16 mouse cellular contexts compared by ENCODE assay signal in genomic region chr7:133679439-133679838, GRCm38 (mm10). TPM values are rescaled to one million over a fixed set of nuclear protein-coding genes. Genes with fewer than 3 reads are reported as not detected.
DNase-seq lines count a peak whose midpoint lies in the region; TF ChIP-seq lines count a peak whose summit lies in the region.
"Had no signal": no experiment of that assay in that cellular context is flagged by ENCODE, and none has a peak within 500 bp of the region (broad histone marks: within the 10 kb centered on the region; RNA-seq: fewer than 3 reads in every experiment).

No protein-coding gene starts in this region.

- peak; percentile 15 for DNase-seq in adrenal gland, adult 2 months
- DNase-seq in adrenal gland, adult 18-20 months (ENCODE audit: low spot score in 2 of 2) = no peak
- peak; percentile 35 for DNase-seq in heart, postnatal 4 days
- DNase-seq in heart, adult 9 months (ENCODE audit: low spot score in 2 of 2) = no peak
- peak; percentile 8 for DNase-seq in MN1 (ENCODE audit: low spot score)
- peak; percentile 54 for DNase-seq in cerebellum, adult 2 months
- no peak for DNase-seq in layer of hippocampus, adult 9-10 months (ENCODE audit: low spot score)
- no peak for DNase-seq in layer of hippocampus, adult 2 months (ENCODE audit: low spot score in 2 of 2)
- DNase-seq: gastrocnemius, postnatal 10 days had no signal

- H3K4me3 ChIP-seq in cerebellum, adult 2 months (replicated peaks; ENCODE audit: insufficient read depth, low read depth, low read length) = no peak overlapping the region
- no peak overlapping the region for H3K4me3 ChIP-seq in layer of hippocampus, adult 2 months
- H3K4me3 ChIP-seq: heart, embryonic 13.5 days; kidney, embryonic 15.5 days; midbrain, embryonic 12.5 days had no signal

- H3K4me1 ChIP-seq in cerebellum, adult 2 months (ENCODE audit: control insufficient read depth, insufficient read depth, low read length) = peaks cover 21% of the 10 kb centered on the region
- H3K4me1 ChIP-seq: kidney, embryonic 15.5 days; midbrain, embryonic 12.5 days had no signal

- H3K27ac ChIP-seq in cerebellum, adult 2 months (ENCODE audit: insufficient read depth, low read length) = no peak overlapping the region
- H3K27ac ChIP-seq in layer of hippocampus, adult 2 months = no peak overlapping the region
- H3K27ac ChIP-seq: heart, embryonic 13.5 days; kidney, embryonic 15.5 days; liver, embryonic 14.5 days; midbrain, embryonic 12.5 days had no signal

- TF ChIP-seq POLR2A in cerebellum, adult 2 months (IDR thresholded peaks at IDR 0.05; ENCODE audit: borderline replicate concordance, insufficient read depth, low read length) = no peak

- WGBS in cerebellum, adult 2 months = 17% methylated on average over 4 of the region's 4 CpGs

- no peak for TF ChIP-seq CTCF in cerebellum, adult 2 months (IDR thresholded peaks at IDR 0.05; ENCODE audit: borderline replicate concordance, insufficient read depth, low read depth, low read length)
- no peak for TF ChIP-seq CTCF in layer of hippocampus, adult 2 months (conservative IDR thresholded peaks at IDR 0.05)

- no peaks in the 10 kb centered on the region for H3K27me3 ChIP-seq in cerebellum, adult 2 months (ENCODE audit: control insufficient read depth, insufficient read depth, low read length)
- H3K27me3 ChIP-seq: heart, embryonic 13.5 days; kidney, embryonic 15.5 days; midbrain, embryonic 12.5 days had no signal

RNA-seq across cellular contexts. Expression of gene Mmp21, which starts 0.4 kb away (rescaled TPM):
- not detected for total RNA-seq in adrenal gland, adult 2 months (2021)
- polyA plus RNA-seq in adrenal gland, adult 2 months (2012; rRNA removed) = 0.10 TPM in 1 of 2 replicates, not detected in the other
- not detected for total RNA-seq in adrenal gland, adult 18-20 months (2021)
- total RNA-seq in heart, postnatal 4 days (2021) = not detected
- 0.05 TPM in 1 of 2 replicates, not detected in the other for polyA plus RNA-seq in cerebellum, adult 2 months (2012; rRNA removed)
- under 1 TPM; 0.12 to 0.41 TPM for total RNA-seq in layer of hippocampus, adult 2 months (2021)
- total RNA-seq: gastrocnemius, postnatal 10 days; left cerebral cortex, postnatal 25 days had no signal
- polyA plus RNA-seq: heart, embryonic 13.5 days; midbrain, embryonic 12.5 days; neural tube, embryonic 11.5 days; small intestine, adult 2 months had no signal

RNA-seq across cellular contexts. Expression of gene Bccip, which starts 29.7 kb away (rescaled TPM):
- 10 to 100 TPM; 58.4 to 64.0 TPM for total RNA-seq in adrenal gland, adult 2 months (2021)
- polyA plus RNA-seq in adrenal gland, adult 2 months (2012; rRNA removed) = 9.4 and 10.1 TPM in 2 replicates
- 10 to 100 TPM; 61.9 to 66.3 TPM for total RNA-seq in adrenal gland, adult 18-20 months (2021)
- 10 to 100 TPM; 45.8 to 54.5 TPM for total RNA-seq in heart, postnatal 4 days (2021)
- polyA plus RNA-seq in cerebellum, adult 2 months (2012; rRNA removed) = 104 and 111 TPM in 2 replicates
- total RNA-seq in layer of hippocampus, adult 2 months (2021) = 10 to 100 TPM; 68.7 to 69.9 TPM

RNA-seq across cellular contexts. Expression of gene Uros, which starts 30.4 kb away (rescaled TPM):
- total RNA-seq in adrenal gland, adult 2 months (2021) = 10 to 100 TPM; 17.0 to 18.6 TPM
- 14.6 and 18.2 TPM in 2 replicates for polyA plus RNA-seq in adrenal gland, adult 2 months (2012; rRNA removed)
- total RNA-seq in adrenal gland, adult 18-20 months (2021) = 10 to 100 TPM; 13.9 to 16.3 TPM
- 10 to 100 TPM; 13.0 to 14.5 TPM for total RNA-seq in heart, postnatal 4 days (2021)
- polyA plus RNA-seq in cerebellum, adult 2 months (2012; rRNA removed) = 34.7 and 35.1 TPM in 2 replicates
- total RNA-seq in layer of hippocampus, adult 2 months (2021) = 10 to 100 TPM; 17.7 to 21.3 TPM

RNA-seq across cellular contexts. Expression of gene Edrf1, which starts 42.1 kb away (rescaled TPM):
- total RNA-seq in adrenal gland, adult 2 months (2021) = 10 to 100 TPM; 15.4 to 18.3 TPM
- polyA plus RNA-seq in adrenal gland, adult 2 months (2012; rRNA removed) = 3.7 and 5.7 TPM in 2 replicates
- 10 to 100 TPM; 16.8 to 21.0 TPM for total RNA-seq in adrenal gland, adult 18-20 months (2021)
- total RNA-seq in heart, postnatal 4 days (2021) = 10 to 100 TPM; 10.9 to 13.0 TPM
- polyA plus RNA-seq in cerebellum, adult 2 months (2012; rRNA removed) = 26.3 and 28.3 TPM in 2 replicates
- 10 to 100 TPM; 29.0 to 30.5 TPM for total RNA-seq in layer of hippocampus, adult 2 months (2021)

Comparison
In these comparisons a context has a peak if more than half of its experiments do, and no peak if none do; other contexts are left out.
1. DNase-seq: peak in adrenal gland, adult 2 months (single experiment), heart, postnatal 4 days (single experiment), MN1 (single experiment) and cerebellum, adult 2 months (2 of 2); none in adrenal gland, adult 18-20 months (0 of 2), heart, adult 9 months (0 of 2), layer of hippocampus, adult 9-10 months (single experiment) and layer of hippocampus, adult 2 months (0 of 2).